Mouse (Mus musculus): ENCODE results near the gene Zbtb4. TPM values are rescaled to one million over a fixed set of nuclear protein-coding genes. Genes with fewer than 3 reads are reported as not detected.

Gene Zbtb4
- polyA plus RNA-seq (2015; fragmentation: Illumina TruSeq; extraction: RNeasy Lipid Tissue Mini Kit (QIAGEN cat#74804); ENCODE audit: insufficient read depth, low read depth, low replicate concordance), result 7.3 TPM

GRCm38 (mm10) chr11:69765221-69766125 lies at the start of gene Zbtb4:
Gene Zbtb4, plus strand, starts transcription at chr11:69765912.

GRCm38 (mm10) chr11:69758478-69758970 lies 7.2 kb upstream of the Zbtb4 start, which contains the start of gene Polr2a:
Gene Polr2a, minus strand, starts transcription at chr11:69758637.

GRCm38 (mm10) chr11:69761868-69762267 lies 3.8 kb upstream of the Zbtb4 start, which contains the start of gene Slc35g3:
Gene Slc35g3, minus strand, starts transcription at chr11:69761968.

GRCm38 (mm10) chr11:69795168-69795982 lies 29.7 kb downstream of the Zbtb4 start, which contains the start of gene Chrnb1:
Gene Chrnb1, minus strand, starts transcription at chr11:69795943.

GRCm38 (mm10) chr11:69801379-69801977 lies 35.8 kb downstream of the Zbtb4 start, which contains the start of gene Fgf11:
Gene Fgf11, minus strand, starts transcription at chr11:69801857.

GRCm38 (mm10) chr11:69804972-69805909 lies 39.5 kb downstream of the Zbtb4 start, which contains the start of gene Tmem102:
Gene Tmem102, minus strand, starts transcription at chr11:69805624.

GRCm38 (mm10) chr11:69815155-69815554 lies 49.4 kb downstream of the Zbtb4 start, which contains the start of gene Gm39566:
Gene Gm39566, minus strand, starts transcription at chr11:69815298.

GRCm38 (mm10) chr11:69818365-69818764 lies 52.7 kb downstream of the Zbtb4 start, which contains the start of gene Spem2:
Gene Spem2, minus strand, starts transcription at chr11:69818465.

GRCm38 (mm10) chr11:69822080-69822479 lies 56.4 kb downstream of the Zbtb4 start, which contains the start of gene Spem1:
Gene Spem1, minus strand, starts transcription at chr11:69822180.

Other genes starting within 250 kb of the Zbtb4 start
- 0.07 TPM for gene Dnah2, start 216.8 kb upstream of the Zbtb4 start, polyA plus RNA-seq (2015; fragmentation: Illumina TruSeq; extraction: RNeasy Lipid Tissue Mini Kit (QIAGEN cat#74804); ENCODE audit: insufficient read depth, low read depth, low replicate concordance)
- gene Efnb3, start 205.7 kb upstream of the Zbtb4 start, polyA plus RNA-seq (2015; fragmentation: Illumina TruSeq; extraction: RNeasy Lipid Tissue Mini Kit (QIAGEN cat#74804); ENCODE audit: insufficient read depth, low read depth, low replicate concordance), result 1.1 TPM
- gene Wrap53, start 185.7 kb upstream of the Zbtb4 start, polyA plus RNA-seq (2015; fragmentation: Illumina TruSeq; extraction: RNeasy Lipid Tissue Mini Kit (QIAGEN cat#74804); ENCODE audit: insufficient read depth, low read depth, low replicate concordance), result 3.8 TPM
- gene Trp53, start 185.6 kb upstream of the Zbtb4 start, polyA plus RNA-seq (2015; fragmentation: Illumina TruSeq; extraction: RNeasy Lipid Tissue Mini Kit (QIAGEN cat#74804); ENCODE audit: insufficient read depth, low read depth, low replicate concordance), result 14.2 TPM
- 8.9 TPM for gene Atp1b2, start 160.0 kb upstream of the Zbtb4 start, polyA plus RNA-seq (2015; fragmentation: Illumina TruSeq; extraction: RNeasy Lipid Tissue Mini Kit (QIAGEN cat#74804); ENCODE audit: insufficient read depth, low read depth, low replicate concordance)
- gene Shbg, start 148.0 kb upstream of the Zbtb4 start, polyA plus RNA-seq (2015; fragmentation: Illumina TruSeq; extraction: RNeasy Lipid Tissue Mini Kit (QIAGEN cat#74804); ENCODE audit: insufficient read depth, low read depth, low replicate concordance), result not detected
- 3.0 TPM for gene Sat2, start 143.9 kb upstream of the Zbtb4 start, polyA plus RNA-seq (2015; fragmentation: Illumina TruSeq; extraction: RNeasy Lipid Tissue Mini Kit (QIAGEN cat#74804); ENCODE audit: insufficient read depth, low read depth, low replicate concordance)
- gene Fxr2, start 132.9 kb upstream of the Zbtb4 start, polyA plus RNA-seq (2015; fragmentation: Illumina TruSeq; extraction: RNeasy Lipid Tissue Mini Kit (QIAGEN cat#74804); ENCODE audit: insufficient read depth, low read depth, low replicate concordance), result 24.7 TPM
- not detected for gene Sox15, start 110.6 kb upstream of the Zbtb4 start, polyA plus RNA-seq (2015; fragmentation: Illumina TruSeq; extraction: RNeasy Lipid Tissue Mini Kit (QIAGEN cat#74804); ENCODE audit: insufficient read depth, low read depth, low replicate concordance)
- 20.9 TPM for gene Mpdu1, start 103.3 kb upstream of the Zbtb4 start, polyA plus RNA-seq (2015; fragmentation: Illumina TruSeq; extraction: RNeasy Lipid Tissue Mini Kit (QIAGEN cat#74804); ENCODE audit: insufficient read depth, low read depth, low replicate concordance)
- 11.4 TPM for gene Cd68, start 99.8 kb upstream of the Zbtb4 start, polyA plus RNA-seq (2015; fragmentation: Illumina TruSeq; extraction: RNeasy Lipid Tissue Mini Kit (QIAGEN cat#74804); ENCODE audit: insufficient read depth, low read depth, low replicate concordance)
- 118 TPM for gene Eif4a1, start 93.5 kb upstream of the Zbtb4 start, polyA plus RNA-seq (2015; fragmentation: Illumina TruSeq; extraction: RNeasy Lipid Tissue Mini Kit (QIAGEN cat#74804); ENCODE audit: insufficient read depth, low read depth, low replicate concordance)
- gene Senp3, start 83.8 kb upstream of the Zbtb4 start, polyA plus RNA-seq (2015; fragmentation: Illumina TruSeq; extraction: RNeasy Lipid Tissue Mini Kit (QIAGEN cat#74804); ENCODE audit: insufficient read depth, low read depth, low replicate concordance), result 20.9 TPM
- gene Tnfsf13, start 80.1 kb upstream of the Zbtb4 start, polyA plus RNA-seq (2015; fragmentation: Illumina TruSeq; extraction: RNeasy Lipid Tissue Mini Kit (QIAGEN cat#74804); ENCODE audit: insufficient read depth, low read depth, low replicate concordance), result 1.0 TPM
- 12.1 TPM for gene Tnfsf12, start 70.1 kb upstream of the Zbtb4 start, polyA plus RNA-seq (2015; fragmentation: Illumina TruSeq; extraction: RNeasy Lipid Tissue Mini Kit (QIAGEN cat#74804); ENCODE audit: insufficient read depth, low read depth, low replicate concordance)
- 4.4 TPM for gene Tnfsfm13, start 69.8 kb upstream of the Zbtb4 start, polyA plus RNA-seq (2015; fragmentation: Illumina TruSeq; extraction: RNeasy Lipid Tissue Mini Kit (QIAGEN cat#74804); ENCODE audit: insufficient read depth, low read depth, low replicate concordance)
- gene Polr2a, start 7.3 kb upstream of the Zbtb4 start, polyA plus RNA-seq (2015; fragmentation: Illumina TruSeq; extraction: RNeasy Lipid Tissue Mini Kit (QIAGEN cat#74804); ENCODE audit: insufficient read depth, low read depth, low replicate concordance), result 11.2 TPM
- not detected for gene Slc35g3, start 3.9 kb upstream of the Zbtb4 start, polyA plus RNA-seq (2015; fragmentation: Illumina TruSeq; extraction: RNeasy Lipid Tissue Mini Kit (QIAGEN cat#74804); ENCODE audit: insufficient read depth, low read depth, low replicate concordance)
- gene Chrnb1, start 30.0 kb downstream of the Zbtb4 start, polyA plus RNA-seq (2015; fragmentation: Illumina TruSeq; extraction: RNeasy Lipid Tissue Mini Kit (QIAGEN cat#74804); ENCODE audit: insufficient read depth, low read depth, low replicate concordance), result 3.0 TPM
- gene Fgf11, start 35.9 kb downstream of the Zbtb4 start, polyA plus RNA-seq (2015; fragmentation: Illumina TruSeq; extraction: RNeasy Lipid Tissue Mini Kit (QIAGEN cat#74804); ENCODE audit: insufficient read depth, low read depth, low replicate concordance), result 1.2 TPM
- 1.6 TPM for gene Tmem102, start 39.7 kb downstream of the Zbtb4 start, polyA plus RNA-seq (2015; fragmentation: Illumina TruSeq; extraction: RNeasy Lipid Tissue Mini Kit (QIAGEN cat#74804); ENCODE audit: insufficient read depth, low read depth, low replicate concordance)
- gene Gm39566, start 49.4 kb downstream of the Zbtb4 start, polyA plus RNA-seq (2015; fragmentation: Illumina TruSeq; extraction: RNeasy Lipid Tissue Mini Kit (QIAGEN cat#74804); ENCODE audit: insufficient read depth, low read depth, low replicate concordance), result not detected
- gene Spem2, start 52.6 kb downstream of the Zbtb4 start, polyA plus RNA-seq (2015; fragmentation: Illumina TruSeq; extraction: RNeasy Lipid Tissue Mini Kit (QIAGEN cat#74804); ENCODE audit: insufficient read depth, low read depth, low replicate concordance), result not detected
- gene Spem1, start 56.3 kb downstream of the Zbtb4 start, polyA plus RNA-seq (2015; fragmentation: Illumina TruSeq; extraction: RNeasy Lipid Tissue Mini Kit (QIAGEN cat#74804); ENCODE audit: insufficient read depth, low read depth, low replicate concordance), result not detected
- 6.3 TPM for gene Nlgn2, start 71.9 kb downstream of the Zbtb4 start, polyA plus RNA-seq (2015; fragmentation: Illumina TruSeq; extraction: RNeasy Lipid Tissue Mini Kit (QIAGEN cat#74804); ENCODE audit: insufficient read depth, low read depth, low replicate concordance)
- gene Tmem256, start 72.6 kb downstream of the Zbtb4 start, polyA plus RNA-seq (2015; fragmentation: Illumina TruSeq; extraction: RNeasy Lipid Tissue Mini Kit (QIAGEN cat#74804); ENCODE audit: insufficient read depth, low read depth, low replicate concordance), result 73.9 TPM
- 8.3 TPM for gene Plscr3, start 80.5 kb downstream of the Zbtb4 start, polyA plus RNA-seq (2015; fragmentation: Illumina TruSeq; extraction: RNeasy Lipid Tissue Mini Kit (QIAGEN cat#74804); ENCODE audit: insufficient read depth, low read depth, low replicate concordance)
- gene Tnk1, start 92.8 kb downstream of the Zbtb4 start, polyA plus RNA-seq (2015; fragmentation: Illumina TruSeq; extraction: RNeasy Lipid Tissue Mini Kit (QIAGEN cat#74804); ENCODE audit: insufficient read depth, low read depth, low replicate concordance), result 6.0 TPM
- gene Tmem95, start 112.1 kb downstream of the Zbtb4 start, polyA plus RNA-seq (2015; fragmentation: Illumina TruSeq; extraction: RNeasy Lipid Tissue Mini Kit (QIAGEN cat#74804); ENCODE audit: insufficient read depth, low read depth, low replicate concordance), result not detected
- gene Kctd11, start 115.5 kb downstream of the Zbtb4 start, polyA plus RNA-seq (2015; fragmentation: Illumina TruSeq; extraction: RNeasy Lipid Tissue Mini Kit (QIAGEN cat#74804); ENCODE audit: insufficient read depth, low read depth, low replicate concordance), result 1.4 TPM
- 0.87 TPM for gene Acap1, start 129.6 kb downstream of the Zbtb4 start, polyA plus RNA-seq (2015; fragmentation: Illumina TruSeq; extraction: RNeasy Lipid Tissue Mini Kit (QIAGEN cat#74804); ENCODE audit: insufficient read depth, low read depth, low replicate concordance)
- gene 2810408A11Rik, start 135.1 kb downstream of the Zbtb4 start, polyA plus RNA-seq (2015; fragmentation: Illumina TruSeq; extraction: RNeasy Lipid Tissue Mini Kit (QIAGEN cat#74804); ENCODE audit: insufficient read depth, low read depth, low replicate concordance), result not detected
- gene Neurl4, start 135.2 kb downstream of the Zbtb4 start, polyA plus RNA-seq (2015; fragmentation: Illumina TruSeq; extraction: RNeasy Lipid Tissue Mini Kit (QIAGEN cat#74804); ENCODE audit: insufficient read depth, low read depth, low replicate concordance), result 12.3 TPM
- gene Gps2, start 148.0 kb downstream of the Zbtb4 start, polyA plus RNA-seq (2015; fragmentation: Illumina TruSeq; extraction: RNeasy Lipid Tissue Mini Kit (QIAGEN cat#74804); ENCODE audit: insufficient read depth, low read depth, low replicate concordance), result 25.1 TPM
- 133 TPM for gene Eif5a, start 156.0 kb downstream of the Zbtb4 start, polyA plus RNA-seq (2015; fragmentation: Illumina TruSeq; extraction: RNeasy Lipid Tissue Mini Kit (QIAGEN cat#74804); ENCODE audit: insufficient read depth, low read depth, low replicate concordance)
- gene Ybx2, start 169.9 kb downstream of the Zbtb4 start, polyA plus RNA-seq (2015; fragmentation: Illumina TruSeq; extraction: RNeasy Lipid Tissue Mini Kit (QIAGEN cat#74804); ENCODE audit: insufficient read depth, low read depth, low replicate concordance), result 1.6 TPM
- gene Slc2a4, start 182.3 kb downstream of the Zbtb4 start, polyA plus RNA-seq (2015; fragmentation: Illumina TruSeq; extraction: RNeasy Lipid Tissue Mini Kit (QIAGEN cat#74804); ENCODE audit: insufficient read depth, low read depth, low replicate concordance), result 3.1 TPM
- gene Cldn7, start 198.9 kb downstream of the Zbtb4 start, polyA plus RNA-seq (2015; fragmentation: Illumina TruSeq; extraction: RNeasy Lipid Tissue Mini Kit (QIAGEN cat#74804); ENCODE audit: insufficient read depth, low read depth, low replicate concordance), result 21.0 TPM
- 42.3 TPM for gene Ctdnep1, start 215.2 kb downstream of the Zbtb4 start, polyA plus RNA-seq (2015; fragmentation: Illumina TruSeq; extraction: RNeasy Lipid Tissue Mini Kit (QIAGEN cat#74804); ENCODE audit: insufficient read depth, low read depth, low replicate concordance)
- gene Elp5, start 216.6 kb downstream of the Zbtb4 start, polyA plus RNA-seq (2015; fragmentation: Illumina TruSeq; extraction: RNeasy Lipid Tissue Mini Kit (QIAGEN cat#74804); ENCODE audit: insufficient read depth, low read depth, low replicate concordance), result 22.5 TPM
- gene Gabarap, start 225.2 kb downstream of the Zbtb4 start, polyA plus RNA-seq (2015; fragmentation: Illumina TruSeq; extraction: RNeasy Lipid Tissue Mini Kit (QIAGEN cat#74804); ENCODE audit: insufficient read depth, low read depth, low replicate concordance), result 186 TPM
- 15.8 TPM for gene Phf23, start 229.9 kb downstream of the Zbtb4 start, polyA plus RNA-seq (2015; fragmentation: Illumina TruSeq; extraction: RNeasy Lipid Tissue Mini Kit (QIAGEN cat#74804); ENCODE audit: insufficient read depth, low read depth, low replicate concordance)
- 6.6 TPM for gene Dvl2, start 234.7 kb downstream of the Zbtb4 start, polyA plus RNA-seq (2015; fragmentation: Illumina TruSeq; extraction: RNeasy Lipid Tissue Mini Kit (QIAGEN cat#74804); ENCODE audit: insufficient read depth, low read depth, low replicate concordance)
- 25.2 TPM for gene Acadvl, start 249.5 kb downstream of the Zbtb4 start, polyA plus RNA-seq (2015; fragmentation: Illumina TruSeq; extraction: RNeasy Lipid Tissue Mini Kit (QIAGEN cat#74804); ENCODE audit: insufficient read depth, low read depth, low replicate concordance)